Mouse (Mus musculus): Measurements from ENCODE around the gene Kcnip1.

GRCm38 (mm10) chr11:33946501-33946900, 46.5 kb downstream of the Kcnip1 start:
- TF ChIP-seq CTCF (IDR thresholded peaks at IDR 0.05) (no peak), EP300 (IDR thresholded peaks at IDR 0.05) (no peak)

All from lung, postnatal 0 days (tissue).